Mouse (Mus musculus) brain, embryonic 14.5 days (tissue): ENCODE measurements around the gene Arl5a.

Experiments
- CTCF ChIP-seq: fragments of 200-500 bp; IDR thresholded peaks from 2 replicates; pipeline ENCODE4 v1.5.1; 2012; ENCODE audit warnings: inconsistent platforms, mild to moderate bottlenecking, moderate library complexity, borderline replicate concordance; ENCODE audit not compliant: insufficient read depth, insufficient read length; ENCODE audit errors: extremely low read depth
- POLR2A ChIP-seq: fragments of 200-500 bp; IDR thresholded peaks from 2 replicates; pipeline ENCODE4 v1.6.1; 2012; ENCODE audit warnings: mild to moderate bottlenecking, inconsistent platforms, borderline replicate concordance; ENCODE audit not compliant: poor library complexity, insufficient read depth, insufficient read length, severe bottlenecking; ENCODE audit errors: extremely low read depth

DNA sequence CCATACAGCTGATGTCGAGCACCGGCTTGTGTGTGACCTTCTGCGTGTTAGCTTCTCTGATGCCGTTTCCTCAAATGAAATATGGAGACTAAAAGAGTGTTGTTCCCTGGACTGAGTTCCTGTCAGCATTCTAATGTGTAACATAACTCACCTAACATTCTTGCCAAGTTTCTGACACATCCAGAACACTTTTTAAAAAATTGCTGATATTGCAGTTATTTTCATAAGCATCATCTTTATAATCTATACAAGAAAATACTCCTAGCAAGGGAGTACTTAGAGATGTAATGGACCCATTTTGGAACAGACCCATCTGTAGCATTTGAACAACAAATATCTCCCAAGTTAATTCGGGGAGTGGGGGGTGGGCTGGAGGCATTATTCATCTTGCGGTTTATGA is 55.1 kb downstream of the Arl5a start:
- TF ChIP-seq POLR2A: no peak
- no peak for TF ChIP-seq CTCF
